Mouse (Mus musculus): Measurements from ENCODE around the gene Meis1. TPM values are rescaled to one million over a fixed set of nuclear protein-coding genes. Genes with fewer than 3 reads are reported as not detected.
A peak's percentile ranks its signal among the peaks of the same experiment; 100 is the strongest.

The Meis1 gene
- polyA plus RNA-seq, 1 experiment from 2014 or later = 112 TPM

- 43% methylated on average over 3 of the region's 3 CpGs for WGBS
- Histone ChIP-seq H3K9ac (no peak overlapping the region), H3K9me3 (no peaks in the 10 kb centered on the region), H3K4me2 (replicated peaks) (no peak overlapping the region), H3K27me3 (replicated peaks) (no peaks in the 10 kb centered on the region), H3K36me3 (no peaks in the 10 kb centered on the region), H3K27ac (0 out of 2 replicates have a peak overlapping the region, but pooled peaks have one; percentile 3), H3K4me1 (replicated peaks) (peaks cover 23% of the 10 kb centered on the region), H3K4me3 (replicated peaks) (no peak overlapping the region)
- ATAC-seq = no peak
Measured at GRCm38 (mm10) chr11:18883987-18884386, 134.8 kb downstream of the Meis1 start.

DNA sequence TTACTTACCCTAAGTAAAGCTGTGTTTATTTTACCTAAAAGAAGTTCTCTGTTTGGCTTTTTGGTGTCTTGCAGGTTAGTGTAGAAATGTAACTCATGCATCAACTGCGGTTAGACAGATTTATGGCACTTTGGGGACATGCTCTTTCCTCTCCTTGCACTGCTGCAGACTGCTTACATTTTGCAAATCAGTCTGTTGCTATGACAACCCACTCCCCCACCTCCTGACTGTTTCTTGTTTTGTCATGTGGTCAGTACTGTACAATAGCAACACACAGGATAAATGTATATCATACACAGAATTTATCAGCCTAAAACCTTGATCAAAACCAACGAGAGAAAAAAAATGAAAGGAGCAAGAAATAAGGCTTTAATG is 135.3 kb downstream of the Meis1 start:
- H3K9ac ChIP-seq = no peak overlapping the region
- no peak overlapping the region for H3K4me2 ChIP-seq (replicated peaks)
- H3K9me3 ChIP-seq = no peaks in the 10 kb centered on the region
- 5% methylated on average over 2 of the region's 2 CpGs for WGBS
- no peaks in the 10 kb centered on the region for H3K36me3 ChIP-seq
- H3K27ac ChIP-seq = no peak overlapping the region
- H3K4me3 ChIP-seq (replicated peaks) = no peak overlapping the region
- H3K4me1 ChIP-seq (replicated peaks) = peaks cover 20% of the 10 kb centered on the region
- H3K27me3 ChIP-seq (replicated peaks) = no peaks in the 10 kb centered on the region
- ATAC-seq = peak; percentile 55; the same call in 1 of the 2 replicates

DNA sequence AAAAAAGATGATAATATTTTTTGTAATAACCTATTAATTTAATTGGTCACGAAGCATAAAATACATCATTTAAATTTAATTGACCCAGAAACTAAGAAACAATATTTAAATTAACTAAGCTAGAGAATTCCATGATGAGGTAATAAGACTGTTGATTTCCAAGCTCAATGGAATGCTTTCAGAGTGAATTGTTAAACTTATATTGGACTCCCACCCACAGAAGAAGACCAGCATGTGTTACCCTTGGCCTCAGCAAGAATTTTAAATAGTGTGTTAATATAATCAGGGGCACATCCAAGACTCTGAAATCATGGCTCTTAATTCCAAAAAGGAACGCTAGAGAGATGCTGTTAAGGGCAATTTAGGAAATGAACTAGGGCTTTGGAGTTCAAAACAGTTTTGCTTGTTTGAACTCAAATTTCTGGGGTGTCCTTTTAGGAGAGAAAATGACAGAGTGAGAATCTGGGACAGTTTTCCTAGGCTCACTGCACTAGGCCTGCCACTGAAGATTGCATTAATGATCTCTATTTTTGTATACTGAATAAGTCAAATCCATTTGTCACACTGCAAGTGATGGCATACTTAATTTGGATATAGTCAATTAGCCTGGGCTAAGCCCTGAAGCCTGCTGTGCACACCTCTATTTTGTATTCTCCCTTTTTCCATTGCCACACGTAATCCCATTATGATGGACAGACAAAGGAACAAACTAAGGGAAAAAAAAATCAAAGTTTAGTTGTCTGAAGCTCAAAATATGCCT is 135.9 kb downstream of the Meis1 start:
- WGBS = 56% methylated on average over 3 of the region's 3 CpGs

GRCm38 (mm10) chr11:18882315-18882714 is 136.5 kb downstream of the Meis1 start:
- no peak overlapping the region for H3K9ac ChIP-seq
- 82% methylated on average over 5 of the region's 5 CpGs for WGBS
- H3K27ac ChIP-seq = no peak overlapping the region
- peaks cover 20% of the 10 kb centered on the region for H3K4me1 ChIP-seq (replicated peaks)
- H3K4me3 ChIP-seq (replicated peaks) = no peak overlapping the region
- no peaks in the 10 kb centered on the region for H3K36me3 ChIP-seq
- no peak overlapping the region for H3K4me2 ChIP-seq (replicated peaks)
- no peak for ATAC-seq
- no peaks in the 10 kb centered on the region for H3K27me3 ChIP-seq (replicated peaks)
- H3K9me3 ChIP-seq = no peaks in the 10 kb centered on the region

More for the DNA sequence above, 135.9 kb downstream of the Meis1 start:
- Histone ChIP-seq H3K36me3 (no peaks in the 10 kb centered on the region), H3K27ac (no peak overlapping the region), H3K4me3 (replicated peaks) (no peak overlapping the region), H3K9ac (no peak overlapping the region), H3K9me3 (no peaks in the 10 kb centered on the region), H3K27me3 (replicated peaks) (no peaks in the 10 kb centered on the region), H3K4me2 (replicated peaks) (no peak overlapping the region), H3K4me1 (replicated peaks) (peaks cover 20% of the 10 kb centered on the region)
- no peak for ATAC-seq

- Histone ChIP-seq H3K27me3 (replicated peaks) (no peaks in the 10 kb centered on the region), H3K9ac (no peak overlapping the region), H3K4me2 (replicated peaks) (no peak overlapping the region), H3K27ac (no peak overlapping the region), H3K36me3 (no peaks in the 10 kb centered on the region), H3K4me1 (replicated peaks) (peaks cover 18% of the 10 kb centered on the region), H3K9me3 (no peaks in the 10 kb centered on the region), H3K4me3 (replicated peaks) (no peak overlapping the region)
- no peak for ATAC-seq
- 51% methylated on average over 5 of the region's 5 CpGs for WGBS
Measured at GRCm38 (mm10) chr11:18880806-18881205, 138.0 kb downstream of the Meis1 start.

DNA sequence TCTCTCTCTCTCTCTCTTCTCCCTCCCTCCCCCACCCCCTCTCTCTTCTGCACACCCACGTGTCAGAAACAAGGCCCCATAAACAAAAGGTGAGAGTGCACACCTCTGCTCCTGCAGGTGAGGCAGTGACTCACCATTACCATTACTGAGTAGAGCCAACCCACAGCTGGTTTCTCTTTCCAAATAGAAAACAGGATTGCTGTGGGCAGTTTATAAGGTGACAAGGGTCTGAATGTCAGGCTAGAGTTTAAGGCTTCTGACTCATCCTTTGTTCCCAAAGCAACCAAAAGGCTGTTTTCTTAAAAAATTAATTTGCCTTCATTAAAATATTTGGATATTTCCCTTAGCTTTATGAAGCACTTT is 139.3 kb downstream of the Meis1 start:
- 0% methylated on average over 1 of the region's 1 CpGs for WGBS
- H3K27ac ChIP-seq = peak overlapping the region; percentile 44; the same call in 1 of the 2 replicates
- H3K9ac ChIP-seq = no peak overlapping the region
- H3K27me3 ChIP-seq (replicated peaks) = 0 out of 2 replicates have a peak, but pooled peaks cover 4% of the 10 kb centered on the region
- H3K4me2 ChIP-seq (replicated peaks) = peak overlapping the region; percentile 83
- H3K4me3 ChIP-seq (replicated peaks) = no peak overlapping the region
- peaks cover 18% of the 10 kb centered on the region for H3K4me1 ChIP-seq (replicated peaks)
- H3K36me3 ChIP-seq = no peaks in the 10 kb centered on the region
- ATAC-seq = no peak
- H3K9me3 ChIP-seq = no peaks in the 10 kb centered on the region

GRCm38 (mm10) chr11:18878748-18879455 is 139.9 kb downstream of the Meis1 start:
- H3K9ac ChIP-seq = no peak overlapping the region
- 2% methylated on average over 13 of the region's 13 CpGs for WGBS
- 0 out of 2 replicates have a peak, but pooled peaks cover 4% of the 10 kb centered on the region for H3K27me3 ChIP-seq (replicated peaks)
- peak; percentile 32; the same call in 1 of the 2 replicates for ATAC-seq
- H3K4me2 ChIP-seq (replicated peaks) = peak overlapping the region; percentile 83
- no peaks in the 10 kb centered on the region for H3K36me3 ChIP-seq
- peaks cover 15% of the 10 kb centered on the region for H3K4me1 ChIP-seq (replicated peaks)
- H3K4me3 ChIP-seq (replicated peaks) = peak overlapping the region; percentile 43
- H3K9me3 ChIP-seq = no peaks in the 10 kb centered on the region
- peak overlapping the region; percentile 71 for H3K27ac ChIP-seq

GRCm38 (mm10) chr11:18878016-18878415 is 140.8 kb downstream of the Meis1 start:
- Histone ChIP-seq H3K27ac (peak overlapping the region; percentile 95), H3K9ac (peak overlapping the region; percentile 54), H3K27me3 (replicated peaks) (0 out of 2 replicates have a peak, but pooled peaks cover 4% of the 10 kb centered on the region), H3K4me2 (replicated peaks) (peak overlapping the region; percentile 83), H3K9me3 (no peaks in the 10 kb centered on the region), H3K4me1 (replicated peaks) (peaks cover 9% of the 10 kb centered on the region; the same call in 1 of the 2 replicates), H3K4me3 (replicated peaks) (peak overlapping the region; percentile 43), H3K36me3 (no peaks in the 10 kb centered on the region)
- ATAC-seq = peak; percentile 27
- WGBS = under 1% methylated on average over 18 of the region's 18 CpGs

DNA sequence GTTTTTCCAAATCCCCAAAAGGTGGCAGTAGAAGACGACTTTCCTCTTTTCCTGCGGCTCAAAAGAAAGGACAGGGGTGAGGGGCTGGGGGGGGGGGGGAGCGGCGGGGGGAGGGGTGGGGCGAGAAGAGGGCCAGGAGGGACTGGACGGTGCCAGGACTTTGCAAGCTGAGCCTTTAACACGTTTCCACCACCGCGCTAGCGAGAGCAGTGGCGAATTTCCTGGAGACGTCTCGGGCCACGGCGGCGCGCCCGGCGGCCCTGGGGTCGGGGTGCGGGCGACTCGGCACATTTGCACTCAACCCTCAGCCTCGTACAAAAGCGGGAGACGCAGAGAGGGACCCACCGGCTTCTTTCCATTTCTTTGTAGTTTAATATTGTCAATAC is 141.2 kb downstream of the Meis1 start:
- Histone ChIP-seq H3K4me1 (replicated peaks) (peaks cover 9% of the 10 kb centered on the region; the same call in 1 of the 2 replicates), H3K27ac (peak overlapping the region; percentile 95), H3K4me2 (replicated peaks) (peak overlapping the region; percentile 83), H3K9me3 (no peaks in the 10 kb centered on the region), H3K36me3 (no peaks in the 10 kb centered on the region), H3K4me3 (replicated peaks) (peak overlapping the region; percentile 43), H3K27me3 (replicated peaks) (0 out of 2 replicates have a peak, but pooled peaks cover 4% of the 10 kb centered on the region), H3K9ac (peak overlapping the region; percentile 54)
- under 1% methylated on average over 24 of the region's 27 CpGs for WGBS
- peak; percentile 79 for ATAC-seq

DNA sequence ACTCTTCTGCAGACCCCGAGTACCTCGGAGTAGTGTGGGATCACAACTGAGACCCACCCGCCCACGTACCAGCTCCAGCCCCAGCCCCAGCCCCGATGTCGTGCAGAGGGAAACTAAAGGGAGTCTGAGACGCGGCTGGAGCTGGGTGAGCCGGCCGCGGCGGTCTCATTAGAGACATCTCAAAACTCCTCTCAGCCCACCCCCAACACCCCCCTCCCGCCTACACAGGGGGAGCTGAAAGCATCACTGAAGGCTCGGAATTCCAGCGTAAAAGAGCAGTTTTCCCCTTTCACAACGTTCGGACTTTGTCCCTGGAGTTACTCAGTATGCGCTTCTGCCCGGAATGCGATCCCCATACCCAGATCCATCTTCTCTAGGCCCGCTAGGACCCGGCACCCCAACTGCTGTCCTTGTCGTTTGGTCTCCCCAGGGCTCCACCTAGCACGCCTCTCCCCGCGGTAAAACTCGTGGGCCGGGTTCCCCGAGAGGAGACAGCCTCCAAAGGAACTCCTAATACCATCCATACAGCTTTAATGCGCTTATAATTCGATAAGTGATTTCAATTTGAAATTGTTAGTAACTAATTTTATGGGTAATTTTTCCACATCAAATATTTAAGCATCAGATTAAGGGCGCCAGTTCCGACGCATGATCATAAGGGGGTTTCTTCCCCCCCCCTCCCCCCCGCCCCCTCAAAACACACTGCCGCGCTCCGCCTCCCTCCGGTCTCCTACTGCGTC is 141.7 kb downstream of the Meis1 start:
- ATAC-seq = peak; percentile 67
- no peaks in the 10 kb centered on the region for H3K36me3 ChIP-seq
- H3K4me3 ChIP-seq (replicated peaks) = peak overlapping the region; percentile 43
- peak overlapping the region; percentile 56 for H3K9ac ChIP-seq
- H3K4me1 ChIP-seq (replicated peaks) = peaks cover 9% of the 10 kb centered on the region; the same call in 1 of the 2 replicates
- H3K9me3 ChIP-seq = no peaks in the 10 kb centered on the region
- H3K27ac ChIP-seq = peak overlapping the region; percentile 82
- WGBS = under 1% methylated on average over 40 of the region's 40 CpGs
- peak overlapping the region; percentile 83 for H3K4me2 ChIP-seq (replicated peaks)
- 0 out of 2 replicates have a peak, but pooled peaks cover 4% of the 10 kb centered on the region for H3K27me3 ChIP-seq (replicated peaks)

DNA sequence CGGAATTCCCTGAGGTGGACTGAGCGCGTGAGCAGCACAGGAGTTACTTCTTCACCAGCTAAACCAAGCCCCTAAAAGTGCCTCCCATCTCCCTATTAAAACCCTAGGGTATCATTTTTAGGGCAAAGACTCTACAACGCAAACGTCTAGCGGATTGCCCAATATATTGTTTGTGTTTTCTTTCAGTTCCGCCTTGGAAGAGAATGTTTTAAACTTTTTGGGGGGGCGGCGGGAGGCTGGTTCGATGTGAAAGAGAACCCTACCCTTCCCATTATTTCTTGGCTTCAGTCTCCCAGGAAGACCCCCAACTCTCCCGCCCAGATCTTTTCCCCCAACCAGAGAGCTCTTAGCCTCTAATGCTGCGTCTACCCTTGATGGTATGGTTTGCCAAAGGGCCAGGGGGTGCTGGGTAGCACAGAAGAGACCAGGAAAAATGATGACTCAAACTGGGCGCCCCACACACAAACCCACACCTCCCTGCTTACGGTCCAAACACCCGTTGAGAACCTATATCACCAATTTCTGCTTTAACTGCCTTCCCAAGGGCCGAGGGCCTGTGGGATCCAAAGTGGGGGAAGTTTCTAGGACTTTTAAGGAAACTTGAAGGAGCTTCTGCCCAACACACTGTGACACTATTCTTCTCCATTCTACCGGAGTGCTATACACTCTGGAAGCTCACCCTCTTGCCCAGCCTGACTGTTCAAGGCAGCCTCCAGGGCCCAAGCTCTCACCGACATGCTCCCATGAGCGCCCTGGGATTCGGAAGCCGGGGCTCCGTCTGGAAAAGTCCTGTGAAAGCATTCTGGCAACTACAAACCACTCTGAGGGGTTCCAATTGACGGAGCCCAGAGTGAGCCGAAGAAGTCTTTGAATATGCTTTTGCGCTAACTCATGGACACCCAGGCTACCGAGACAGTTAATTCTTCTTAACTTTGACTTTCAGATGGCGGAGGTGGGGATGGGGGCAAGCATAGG is 142.6 kb downstream of the Meis1 start:
- H3K27me3 ChIP-seq (replicated peaks) = 0 out of 2 replicates have a peak, but pooled peaks cover 4% of the 10 kb centered on the region
- H3K27ac ChIP-seq = peak overlapping the region; percentile 82
- 30% methylated on average over 27 of the region's 27 CpGs for WGBS
- H3K9ac ChIP-seq = peak overlapping the region; percentile 56
- peak overlapping the region; percentile 43 for H3K4me3 ChIP-seq (replicated peaks)
- H3K4me2 ChIP-seq (replicated peaks) = peak overlapping the region; percentile 83
- H3K36me3 ChIP-seq = no peaks in the 10 kb centered on the region
- ATAC-seq = no peak; the same call in 1 of the 2 replicates
- peaks cover 11% of the 10 kb centered on the region; the same call in 1 of the 2 replicates for H3K4me1 ChIP-seq (replicated peaks)
- H3K9me3 ChIP-seq = no peaks in the 10 kb centered on the region

All from intestine, embryonic 15.5 days (tissue).